Mouse (Mus musculus): Measurements from ENCODE around the gene Akap2.

GRCm38 (mm10) chr4:57906708-57907107 is 189.3 kb downstream of the Akap2 start:
- TF ChIP-seq CTCF (IDR thresholded peaks at IDR 0.05; ENCODE audit: low read depth) (no peak), EP300 (IDR thresholded peaks at IDR 0.05; ENCODE audit: low read depth) (no peak)

All from liver, embryonic 14.5 days (tissue).